Mouse (Mus musculus) left cerebral cortex, adult 8-10 months (tissue): ENCODE data around the gene Smu1. TPM values are rescaled to one million over a fixed set of nuclear protein-coding genes. Genes with fewer than 3 reads are reported as not detected.

Source experiments
- DNase-seq, 2 experiments: peaks; one replicate each; pipeline ENCODE4 v3.0.0; 2022; ENCODE audit warnings: low spot score in 2 of 2
- microRNA-seq, 2 experiments: library from miRNA; unstranded; fragments of <30 nt; microRNA quantifications; one replicate each; pipeline ENCODE4 v1.2.0; 2022
- total RNA-seq, 4 experiments: library from RNA; stranded (reverse); gene quantifications; 2 replicates each; pipeline ENCODE4 v1.2.4; 2022

Smu1 gene
- total RNA-seq, 4 experiments from 2014 or later = 52.5 to 57.8 (median 55.1) TPM

GRCm38 (mm10) chr4:40757157-40757779 is 455 bp downstream of the Smu1 start:
- DNase-seq = no peak

GRCm38 (mm10) chr4:40735351-40735750 is 22.4 kb downstream of the Smu1 start:
- no peak for DNase-seq

GRCm38 (mm10) chr4:40731262-40731661 is 26.5 kb downstream of the Smu1 start:
- no peak for DNase-seq

GRCm38 (mm10) chr4:40727247-40727646 is 30.5 kb downstream of the Smu1 start:
- DNase-seq = no peak

GRCm38 (mm10) chr4:40725554-40725953 is 32.2 kb downstream of the Smu1 start:
- DNase-seq = no peak

GRCm38 (mm10) chr4:40725141-40725540 is 32.6 kb downstream of the Smu1 start:
- DNase-seq = no peak

- peak in 1 of 2 experiments; percentile 80 for DNase-seq
Observed at GRCm38 (mm10) chr4:40722687-40723460, 34.8 kb downstream of the Smu1 start.

- DNase-seq = peak; percentile 94 to 98
Observed at GRCm38 (mm10) chr4:40722011-40722666, 35.6 kb downstream of the Smu1 start, which contains the start of gene Dnaja1. Dnaja1 (plus strand) TSS chr4:40722150.

- no peak for DNase-seq
Observed at GRCm38 (mm10) chr4:40720910-40721309, 36.8 kb downstream of the Smu1 start.

GRCm38 (mm10) chr4:40717141-40717540 is 40.6 kb downstream of the Smu1 start:
- DNase-seq = no peak

GRCm38 (mm10) chr4:40703710-40704275 is 53.9 kb downstream of the Smu1 start:
- no peak for DNase-seq

- peak; percentile 95 to 97 for DNase-seq
Observed at GRCm38 (mm10) chr4:40702797-40703709, 54.7 kb downstream of the Smu1 start, which contains the start of gene Aptx. Aptx (minus strand) TSS chr4:40703194.

- no peak for DNase-seq
Observed at GRCm38 (mm10) chr4:40701796-40702195, 55.9 kb downstream of the Smu1 start.

- no peak for DNase-seq
Observed at GRCm38 (mm10) chr4:40700216-40700615, 57.5 kb downstream of the Smu1 start.

- DNase-seq = no peak
Observed at GRCm38 (mm10) chr4:40697059-40697458, 60.7 kb downstream of the Smu1 start.

GRCm38 (mm10) chr4:40691100-40691499 is 66.6 kb downstream of the Smu1 start:
- no peak for DNase-seq

Small RNA genes within 50 kb of the gene (microRNA-seq; reads per million reads assigned to microRNA genes)
- 0 to 0.42 reads per million in 2 experiments for gene Mir207

Other genes with a start within 250 kb of the Smu1 start
- 10 to 100 TPM; 30.6 to 33.1 (median 32.3) TPM for gene Aptx, start 54.7 kb downstream of the Smu1 start, total RNA-seq
- gene Dnaja1, start 35.8 kb downstream of the Smu1 start, total RNA-seq = 100 to 1,000 TPM; 208 to 274 (median 248) TPM
- gene B4galt1, start 96.1 kb upstream of the Smu1 start, total RNA-seq = 1 to 10 TPM; 4.2 to 7.3 (median 5.4) TPM
- not detected for gene Spink4, start 162.1 kb upstream of the Smu1 start, total RNA-seq
- gene Bag1, start 190.4 kb upstream of the Smu1 start, total RNA-seq = 100 to 1,000 TPM; 176 to 192 (median 181) TPM
- 10 to 100 TPM; 73.9 to 90.3 (median 79.7) TPM for gene Chmp5, start 190.5 kb upstream of the Smu1 start, total RNA-seq
- 10 to 100 TPM; 77.9 to 83.4 (median 80.2) TPM for gene Nfx1, start 213.0 kb upstream of the Smu1 start, total RNA-seq